In genomic region chr11:28572423-28572822, GRCm38 (mm10) we compare ENCODE assay signal across 24 mouse cellular contexts. TPM values are rescaled to one million over a fixed set of nuclear protein-coding genes. Genes with fewer than 3 reads are reported as not detected.
DNase-seq lines count a peak whose midpoint lies in the region; ATAC-seq and TF ChIP-seq lines count a peak whose summit lies in the region.
"Had no signal": no experiment of that assay in that cellular context is flagged by ENCODE, and none has a peak within 500 bp of the region (broad histone marks: within the 10 kb centered on the region; RNA-seq: fewer than 3 reads in every experiment).

No protein-coding gene starts in this region.

- 59% methylated on average over 1 of the region's 1 CpGs for WGBS in lung, adult 2 months
- 93% methylated on average over 1 of the region's 1 CpGs for WGBS in forebrain, embryonic 10.5 days

- no peak for TF ChIP-seq POLR2A in lung, adult 2 months (IDR thresholded peaks at IDR 0.05; ENCODE audit: borderline replicate concordance, extremely low read depth, low read depth, low read length)

- H3K27me3 ChIP-seq in forebrain, embryonic 10.5 days (ENCODE audit: poor library complexity, severe bottlenecking) = no peaks in the 10 kb centered on the region
- H3K27me3 ChIP-seq: embryonic facial prominence, embryonic 12.5 days; hindbrain, embryonic 12.5 days; limb, embryonic 13.5 days; liver, embryonic 13.5 days; lung, embryonic 15.5 days; neural tube, embryonic 12.5 days; stomach, embryonic 15.5 days had no signal

- TF ChIP-seq CTCF in lung, adult 2 months (IDR thresholded peaks at IDR 0.05; ENCODE audit: insufficient read depth, low read length) = no peak

- H3K27ac ChIP-seq in forebrain, embryonic 10.5 days = no peak overlapping the region
- H3K27ac ChIP-seq: embryonic facial prominence, embryonic 12.5 days; hindbrain, embryonic 12.5 days; limb, embryonic 13.5 days; liver, embryonic 13.5 days; lung, embryonic 15.5 days; neural tube, embryonic 12.5 days; stomach, embryonic 15.5 days had no signal

- H3K4me1 ChIP-seq in lung, adult 2 months (ENCODE audit: control insufficient read depth, insufficient read depth, low read length) = peaks cover 2% of the 10 kb centered on the region
- 0 out of 2 replicates have a peak, but pooled peaks cover 5% of the 10 kb centered on the region for H3K4me1 ChIP-seq in forebrain, embryonic 10.5 days
- H3K4me1 ChIP-seq: embryonic facial prominence, embryonic 12.5 days; hindbrain, embryonic 12.5 days; limb, embryonic 13.5 days; liver, embryonic 13.5 days; lung, embryonic 15.5 days; neural tube, embryonic 12.5 days; stomach, embryonic 15.5 days had no signal

- DNase-seq in layer of hippocampus, adult 11-12 months (ENCODE audit: low spot score) = peak; percentile 17
- no peak for DNase-seq in layer of hippocampus, postnatal 10 days (ENCODE audit: low spot score in 2 of 2)
- peak; percentile 18 for DNase-seq in lung, postnatal 14 days
- DNase-seq in lung, adult 2 months = no peak
- peak; percentile 6 for DNase-seq in 3T3-L1 (ENCODE audit: low read depth, low spot score)
- peak; percentile 35 to 71 for DNase-seq in left cerebral cortex, adult 9 months (ENCODE audit: low spot score in 2 of 2)
- DNase-seq in forebrain, embryonic 10.5 days (ENCODE audit: extremely low spot score, low spot score) = no peak
- DNase-seq: B cell, adult 2 months; cerebellum, postnatal 10 days; heart, postnatal 10 days; kidney, adult 18-20 months; kidney, postnatal 10 days; liver, embryonic 13.5 days; thymus, adult 2 months had no signal

- no peaks in the 10 kb centered on the region for H3K9me3 ChIP-seq in forebrain, embryonic 10.5 days
- H3K9me3 ChIP-seq: embryonic facial prominence, embryonic 12.5 days; hindbrain, embryonic 12.5 days; limb, embryonic 13.5 days; liver, embryonic 13.5 days; lung, embryonic 15.5 days; neural tube, embryonic 12.5 days; stomach, embryonic 15.5 days had no signal

- no peak for ATAC-seq in megakaryocyte progenitor cell, adult 5-6 weeks (replicated peaks; ENCODE audit: poor library complexity)
- ATAC-seq: forebrain, embryonic 14.5 days had no signal

- H3K4me3 ChIP-seq in lung, adult 2 months (replicated peaks; ENCODE audit: extremely low read depth, low read depth, low read length) = no peak overlapping the region
- H3K4me3 ChIP-seq in forebrain, embryonic 10.5 days = no peak overlapping the region
- H3K4me3 ChIP-seq: embryonic facial prominence, embryonic 12.5 days; erythroblast, embryonic 14.5 days; hindbrain, embryonic 12.5 days; limb, embryonic 13.5 days; liver, embryonic 13.5 days; lung, embryonic 15.5 days; neural tube, embryonic 12.5 days; stomach, embryonic 15.5 days had no signal

- 0 out of 2 replicates have a peak, but pooled peaks cover 2% of the 10 kb centered on the region for H3K36me3 ChIP-seq in forebrain, embryonic 10.5 days (replicated peaks)
- H3K36me3 ChIP-seq: embryonic facial prominence, embryonic 12.5 days; limb, embryonic 13.5 days; liver, embryonic 13.5 days; lung, embryonic 15.5 days; neural tube, embryonic 12.5 days; stomach, embryonic 15.5 days had no signal

RNA-seq across cellular contexts. Expression of gene Ccdc85a, which starts 11.7 kb away (rescaled TPM):
- 100 to 1,000 TPM; 108 to 116 TPM for total RNA-seq in layer of hippocampus, postnatal 10 days (2021)
- 14.6 and 19.8 TPM in 2 replicates for polyA plus RNA-seq in lung, adult 2 months (2012; rRNA removed)
- total RNA-seq in megakaryocyte progenitor cell, adult 5-6 weeks (2015) = not detected in 2 replicates
- 0.17 TPM in 1 of 2 replicates, not detected in the other for total RNA-seq in megakaryocyte progenitor cell, adult 5-6 weeks (2017)
- polyA plus RNA-seq in forebrain, embryonic 10.5 days (2016; fragmentation: Nextera tagmentation; extraction: Ambion mirVana) = 2.6 and 3.5 TPM in 2 replicates
- total RNA-seq: granulocyte monocyte progenitor cell, adult 5-6 weeks had no signal

Comparison
In these comparisons a context has a peak if more than half of its experiments do, and no peak if none do; other contexts are left out.
1. DNase-seq: peak in layer of hippocampus, adult 11-12 months (single experiment), lung, postnatal 14 days (single experiment), 3T3-L1 (single experiment) and left cerebral cortex, adult 9 months (2 of 2); none in layer of hippocampus, postnatal 10 days (0 of 2), lung, adult 2 months (single experiment) and forebrain, embryonic 10.5 days (single experiment).
2. RNA of gene Ccdc85a, which starts 11.7 kb away (total RNA-seq): 108 to 116 TPM in layer of hippocampus, postnatal 10 days; 0.17 TPM in megakaryocyte progenitor cell, adult 5-6 weeks; every median in the first group is over 10 times any median in the second.